Mouse (Mus musculus) cerebellum, adult 2 months (tissue): ENCODE data around the gene Art4. TPM values are rescaled to one million over a fixed set of nuclear protein-coding genes. Genes with fewer than 3 reads are reported as not detected.

Experiments used
- DNase-seq, 2 experiments: peaks; one replicate each; pipeline ENCODE4 v3.0.0; 2021
- H3K27ac ChIP-seq: fragments of 200-500 bp; 2 replicates; pipeline ENCODE4 v1.5.1; 2012; ENCODE audit warnings: low read length, control low read depth, inconsistent platforms; ENCODE audit not compliant: insufficient read depth
- H3K27me3 ChIP-seq: fragments of 200-500 bp; 2 replicates; pipeline ENCODE4 v1.6.1; 2012; ENCODE audit warnings: inconsistent platforms, mild to moderate bottlenecking, low read length, moderate library complexity; ENCODE audit not compliant: control insufficient read depth, insufficient read depth
- H3K4me1 ChIP-seq: fragments of 200-500 bp; 2 replicates; pipeline ENCODE4 v1.6.1; 2011; ENCODE audit warnings: low read length; ENCODE audit not compliant: control insufficient read depth, insufficient read depth
- H3K4me3 ChIP-seq: fragments of 200-500 bp; replicated peaks from 2 replicates; pipeline ENCODE3; 2011; ENCODE audit warnings: mild to moderate bottlenecking, low read depth, low read length, control low read depth; ENCODE audit not compliant: insufficient read depth
- CTCF ChIP-seq: fragments of 200-500 bp; IDR thresholded peaks from 2 replicates; pipeline ENCODE4 v1.5.1; 2011; ENCODE audit warnings: low read depth, mild to moderate bottlenecking, control low read depth, low read length, moderate library complexity, borderline replicate concordance; ENCODE audit not compliant: insufficient read depth
- POLR2A ChIP-seq: fragments of 200-500 bp; IDR thresholded peaks from 2 replicates; pipeline ENCODE4 v1.6.1; 2011; ENCODE audit warnings: low read length, control low read depth, borderline replicate concordance; ENCODE audit not compliant: insufficient read depth
- WGBS: fragments of 180-500 bp; shearing (Covaris S2); methylation state at CpG from one replicate; pipeline ENCODE4 v1.1.7; 2018; 5-methylcytosine and 5-hydroxymethylcytosine counted together
- polyA plus RNA-seq: library from polyadenylated mRNA; depleted of rRNA; stranded (reverse); fragments of >200 nt; gene quantifications from 2 replicates; pipeline ENCODE4 v1.2.3, GENCODE M21; 2012

The Art4 gene
- polyA plus RNA-seq, 1 experiment = 0.29 TPM

GRCm38 (mm10) chr6:136817549-136817948 is 40.0 kb downstream of the Art4 start:
- no peak overlapping the region for H3K4me3 ChIP-seq
- WGBS = 53% methylated on average over 3 of the region's 3 CpGs
- no peak overlapping the region for H3K27ac ChIP-seq
- no peak for DNase-seq
- no peaks in the 10 kb centered on the region for H3K27me3 ChIP-seq
- H3K4me1 ChIP-seq = no peaks in the 10 kb centered on the region
- no peak for TF ChIP-seq CTCF
- TF ChIP-seq POLR2A = no peak

GRCm38 (mm10) chr6:136816826-136817225 is 40.7 kb downstream of the Art4 start:
- Histone ChIP-seq H3K4me1 (no peaks in the 10 kb centered on the region), H3K27ac (no peak overlapping the region), H3K4me3 (no peak overlapping the region), H3K27me3 (no peaks in the 10 kb centered on the region)
- no peak for DNase-seq
- 86% methylated on average over 21 of the region's 21 CpGs for WGBS
- TF ChIP-seq CTCF (no peak), POLR2A (no peak)

GRCm38 (mm10) chr6:136815381-136815780 is 42.2 kb downstream of the Art4 start:
- DNase-seq = no peak
- Histone ChIP-seq H3K27ac (no peak overlapping the region), H3K4me1 (no peaks in the 10 kb centered on the region), H3K4me3 (no peak overlapping the region), H3K27me3 (no peaks in the 10 kb centered on the region)
- 89% methylated on average over 7 of the region's 7 CpGs for WGBS
- TF ChIP-seq POLR2A = no peak
- no peak for TF ChIP-seq CTCF

DNA sequence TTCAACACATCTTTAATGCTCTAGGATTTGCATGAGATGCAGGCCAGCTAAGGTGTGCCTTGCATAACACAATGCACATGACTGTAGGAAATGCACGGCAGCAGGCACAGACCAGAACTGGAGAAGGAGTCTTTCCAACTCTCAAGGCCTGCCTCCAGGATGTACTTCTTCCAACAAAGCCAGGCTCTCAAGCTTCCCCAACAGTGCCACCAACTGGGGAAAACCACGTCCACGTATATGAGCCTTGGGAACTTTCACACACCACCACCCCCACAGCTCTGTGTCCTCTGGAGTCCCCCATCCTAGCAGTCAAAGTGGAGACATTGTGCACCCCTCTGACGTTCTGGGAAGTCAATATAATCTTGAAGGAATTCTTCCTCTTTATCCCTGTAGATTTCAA is 44.4 kb downstream of the Art4 start:
- WGBS = 25% methylated on average over 4 of the region's 4 CpGs
- no peaks in the 10 kb centered on the region for H3K27me3 ChIP-seq
- no peak for DNase-seq
- no peak overlapping the region for H3K4me3 ChIP-seq
- no peak overlapping the region for H3K27ac ChIP-seq
- peaks cover 8% of the 10 kb centered on the region; the same call in 1 of the 2 replicates for H3K4me1 ChIP-seq
- TF ChIP-seq CTCF (no peak), POLR2A (no peak)

DNA sequence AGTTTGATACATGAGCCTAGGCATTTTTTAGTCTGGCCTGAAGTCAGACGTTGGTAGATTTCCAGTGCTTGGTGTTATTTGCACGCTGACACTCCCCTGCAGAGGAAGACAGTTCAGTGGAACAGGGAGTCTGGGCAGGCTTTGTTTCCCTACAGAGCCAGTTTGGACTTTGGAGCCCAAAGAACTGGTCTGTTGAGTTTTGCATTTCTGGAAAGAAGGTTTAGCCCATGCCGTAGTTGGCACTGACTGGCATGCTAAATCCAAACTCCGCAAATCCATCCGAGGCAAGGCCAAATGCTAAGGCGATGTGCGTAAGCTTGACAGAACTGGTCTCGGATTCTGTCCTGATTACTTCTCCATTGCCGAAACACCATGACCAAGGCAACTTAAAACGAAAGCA is 46.3 kb downstream of the Art4 start:
- H3K4me1 ChIP-seq = peaks cover 8% of the 10 kb centered on the region; the same call in 1 of the 2 replicates
- no peak overlapping the region for H3K4me3 ChIP-seq
- WGBS = 79% methylated on average over 10 of the region's 10 CpGs
- H3K27ac ChIP-seq = no peak overlapping the region
- DNase-seq = no peak
- no peak for TF ChIP-seq CTCF
- no peak for TF ChIP-seq POLR2A
- no peaks in the 10 kb centered on the region for H3K27me3 ChIP-seq

GRCm38 (mm10) chr6:136809673-136810072 is 47.9 kb downstream of the Art4 start:
- TF ChIP-seq CTCF (no peak), POLR2A (no peak)
- Histone ChIP-seq H3K4me1 (peaks cover 8% of the 10 kb centered on the region; the same call in 1 of the 2 replicates), H3K27me3 (no peaks in the 10 kb centered on the region), H3K27ac (no peak overlapping the region), H3K4me3 (peak overlapping the region; percentile 9)
- WGBS = 81% methylated on average over 13 of the region's 13 CpGs
- no peak for DNase-seq

DNA sequence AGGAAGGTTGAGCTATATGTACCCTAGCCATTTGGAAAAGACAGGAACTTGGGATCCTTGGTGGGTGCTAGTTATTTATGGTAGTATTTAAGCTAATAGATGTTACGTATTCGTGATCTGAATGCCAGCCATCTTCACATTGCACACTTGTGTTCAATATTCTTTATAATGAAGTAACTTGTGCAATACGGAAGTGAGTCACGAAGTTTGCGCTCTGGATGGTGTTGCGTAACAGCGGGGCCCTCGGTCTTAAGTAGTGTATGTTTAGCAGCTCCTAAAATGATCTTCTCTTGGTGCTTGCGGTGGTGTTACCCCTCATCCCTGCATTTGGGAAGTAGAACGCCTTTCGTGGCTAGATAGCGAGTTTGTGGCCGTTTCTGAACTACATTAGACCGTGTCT is 48.5 kb downstream of the Art4 start:
- WGBS = 39% methylated on average over 14 of the region's 14 CpGs
- Histone ChIP-seq H3K27me3 (no peaks in the 10 kb centered on the region), H3K4me3 (peak overlapping the region; percentile 59), H3K4me1 (peaks cover 8% of the 10 kb centered on the region; the same call in 1 of the 2 replicates), H3K27ac (no peak overlapping the region)
- no peak for TF ChIP-seq POLR2A
- no peak for TF ChIP-seq CTCF
- no peak for DNase-seq

- H3K4me3 ChIP-seq = peak overlapping the region; percentile 59
- H3K4me1 ChIP-seq = peaks cover 8% of the 10 kb centered on the region; the same call in 1 of the 2 replicates
- no peak overlapping the region for H3K27ac ChIP-seq
- WGBS = 1% methylated on average over 28 of the region's 28 CpGs
- DNase-seq = no peak
- H3K27me3 ChIP-seq = no peaks in the 10 kb centered on the region
- TF ChIP-seq POLR2A = no peak
- no peak for TF ChIP-seq CTCF
Measured at GRCm38 (mm10) chr6:136808631-136809046, 48.9 kb downstream of the Art4 start.

GRCm38 (mm10) chr6:136808014-136808417 is 49.5 kb downstream of the Art4 start, which contains the start of gene H2afj:
Gene H2afj, plus strand, starts transcription at chr6:136808244.
- Histone ChIP-seq H3K27ac (peak within 1 kb of the TSS; percentile 58; the same call in 1 of the 2 replicates), H3K4me3 (peak within 1 kb of the TSS; percentile 59), H3K27me3 (no peaks in the 10 kb centered on the region), H3K4me1 (peaks cover 8% of the 10 kb centered on the region; the same call in 1 of the 2 replicates)
- peak; percentile 97 to 99 for DNase-seq
- WGBS = 0% methylated on average over 34 of the region's 34 CpGs
- no peak for TF ChIP-seq CTCF
- TF ChIP-seq POLR2A = peak; percentile 40; the same call in 1 of the 2 replicates
